Mouse (Mus musculus): ENCODE data around the gene Stk11.

DNA sequence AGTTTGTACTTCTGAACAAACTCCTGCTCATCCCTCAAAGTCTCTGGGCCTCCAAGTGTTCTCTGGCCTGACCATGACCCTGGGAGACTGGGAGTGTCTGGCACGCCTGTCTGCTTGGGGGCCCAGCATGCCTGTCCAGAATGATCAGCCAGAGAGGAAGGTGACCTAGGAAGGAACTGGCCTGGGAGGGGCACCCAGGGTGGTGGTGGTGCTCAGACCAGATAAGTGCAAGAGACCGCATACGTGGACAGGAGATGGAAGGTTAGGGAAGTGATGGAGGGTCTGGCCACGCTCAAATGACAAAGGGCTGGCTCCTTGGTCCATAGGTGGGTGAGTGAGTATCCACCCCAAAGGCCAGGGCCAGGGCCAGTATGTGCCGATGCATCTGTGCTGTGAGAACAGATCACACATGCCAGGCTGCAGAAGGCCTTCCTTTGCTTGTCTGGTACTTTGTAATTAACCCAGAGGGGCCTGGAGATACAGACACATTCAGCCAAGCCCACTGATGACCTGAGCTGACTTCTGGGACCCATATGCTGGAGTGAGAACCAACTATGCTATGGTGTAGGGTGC is 31.6 kb downstream of the Stk11 start:
- no peak for TF ChIP-seq TAL1 (conservative IDR thresholded peaks at IDR 0.05; ENCODE audit: low read depth, low read length)
- no peak for TF ChIP-seq CTCF (IDR thresholded peaks at IDR 0.05; ENCODE audit: low read depth, low read length)
- TF ChIP-seq POLR2AphosphoS5 (IDR thresholded peaks at IDR 0.05; ENCODE audit: insufficient replicate concordance, low read depth, low read length): no peak
- no peak for TF ChIP-seq GATA1 (IDR thresholded peaks at IDR 0.05; ENCODE audit: borderline replicate concordance, low read length)
